15 mouse cellular contexts compared by ENCODE assay signal in genomic region chr2:160882436-160882835, GRCm38 (mm10). TPM values are rescaled to one million over a fixed set of nuclear protein-coding genes. Genes with fewer than 3 reads are reported as not detected.
DNase-seq lines count a peak whose midpoint lies in the region; TF ChIP-seq lines count a peak whose summit lies in the region.
"Had no signal": no experiment of that assay in that cellular context is flagged by ENCODE, and none has a peak within 500 bp of the region (broad histone marks: within the 10 kb centered on the region; RNA-seq: fewer than 3 reads in every experiment).

No protein-coding gene starts in this region.

- H3K4me2 ChIP-seq in myocyte (ENCODE audit: low read depth), result peak overlapping the region; percentile 74
- H3K4me2 ChIP-seq: heart, embryonic 12.5 days; midbrain, embryonic 15.5 days had no signal

- intact Hi-C loops in gastrocnemius, postnatal 14 days (cut with DNase I; ENCODE audit: low total_unique reads), result no loop called here

- DNase-seq in gastrocnemius, postnatal 14 days, result peak; percentile 56
- DNase-seq in gastrocnemius, postnatal 4 days (ENCODE audit: low spot score in 2 of 2), result no peak
- DNase-seq in lung, postnatal 10 days, result peak; percentile 21
- DNase-seq in lung, postnatal 4 days, result no peak
- DNase-seq in adrenal gland, postnatal 14 days, result peak; percentile 77
- no peak for DNase-seq in MN1 (ENCODE audit: low spot score)
- DNase-seq: kidney, postnatal 14 days; lung, postnatal 14 days; right cerebral cortex, adult 18-20 months had no signal

- H3K79me2 ChIP-seq in myocyte (ENCODE audit: control insufficient read depth, insufficient read depth), result no peaks in the 10 kb centered on the region

- H3K4me3 ChIP-seq in myocyte, result no peak overlapping the region
- H3K4me3 ChIP-seq: heart, embryonic 12.5 days; midbrain, embryonic 15.5 days had no signal

- no peaks in the 10 kb centered on the region for H3K27me3 ChIP-seq in myocyte (ENCODE audit: control insufficient read depth, insufficient read depth, insufficient read length)
- H3K27me3 ChIP-seq: heart, embryonic 12.5 days had no signal

- no peak overlapping the region for H3ac ChIP-seq in myocyte (ENCODE audit: control insufficient read depth, insufficient read length)

- no peaks in the 10 kb centered on the region for H3K36me3 ChIP-seq in myocyte (ENCODE audit: control insufficient read depth, insufficient read depth)
- H3K36me3 ChIP-seq: heart, embryonic 12.5 days; midbrain, embryonic 15.5 days had no signal

- no peak for TF ChIP-seq POLR2A in myocyte (IDR thresholded peaks at IDR 0.05; ENCODE audit: insufficient read length, low read depth)

TF ChIP-seq in myocyte, 11 proteins besides CTCF, POLR2A, EP300 and RAD21:
- TF ChIP-seq MYOG (IDR thresholded peaks at IDR 0.05; ENCODE audit: control insufficient read depth in 1 of 3, insufficient read depth in 1 of 3, insufficient read length in 2 of 3, low read depth in 2 of 3) (no peak), USF1 (IDR thresholded peaks at IDR 0.05; ENCODE audit: low read depth) (no peak), POLR2AphosphoS2 (IDR thresholded peaks at IDR 0.05; ENCODE audit: insufficient read length, low read depth) (no peak), SRF (IDR thresholded peaks at IDR 0.05; ENCODE audit: control insufficient read depth, insufficient read length, low read depth) (no peak), MAX (IDR thresholded peaks at IDR 0.05; ENCODE audit: low read depth) (no peak), TCF12 (IDR thresholded peaks at IDR 0.05; ENCODE audit: insufficient read depth, poor library complexity, severe bottlenecking) (no peak), CEBPB (IDR thresholded peaks at IDR 0.05; ENCODE audit: insufficient read depth, poor library complexity, severe bottlenecking) (no peak), REST (IDR thresholded peaks at IDR 0.05; ENCODE audit: insufficient read depth, insufficient read length) (no peak), MYOD1 (IDR thresholded peaks at IDR 0.05; ENCODE audit: control insufficient read depth in 1 of 3, insufficient read length in 2 of 3, low read depth in 2 of 3) (no peak), E2F4 (IDR thresholded peaks at IDR 0.05; ENCODE audit: insufficient read depth) (no peak), TCF3 (IDR thresholded peaks at IDR 0.05; ENCODE audit: insufficient read length, low read depth) (no peak)

RNA-seq across cellular contexts. Expression of gene Lpin3, which starts 2.0 kb away (rescaled TPM):
- 10 to 100 TPM in 1 of 2 experiments, 1 to 10 TPM in 1; 8.2 to 10.1 TPM for total RNA-seq in gastrocnemius, postnatal 14 days (2021)
- 1 to 10 TPM; 5.5 to 7.5 TPM for total RNA-seq in gastrocnemius, postnatal 4 days (2021)
- total RNA-seq in adrenal gland, postnatal 14 days (2021), result 36.2 and 42.1 TPM in 2 replicates
- polyA plus RNA-seq in myocyte (2012; fragmentation: generic; extraction: Trizol), result 10.5 TPM
- total RNA-seq: hematopoietic stem cell, adult 5-6 weeks had no signal

RNA-seq across cellular contexts. Expression of gene Zhx3, which starts 9.6 kb away (rescaled TPM):
- 10 to 100 TPM; 43.4 to 44.8 TPM for total RNA-seq in gastrocnemius, postnatal 14 days (2021)
- 10 to 100 TPM; 38.3 to 55.9 TPM for total RNA-seq in gastrocnemius, postnatal 4 days (2021)
- 87.8 and 103 TPM in 2 replicates for total RNA-seq in adrenal gland, postnatal 14 days (2021)
- 6.1 TPM for polyA plus RNA-seq in myocyte (2012; fragmentation: generic; extraction: Trizol)

RNA-seq across cellular contexts. Expression of gene Emilin3, which starts 29.7 kb away (rescaled TPM):
- total RNA-seq in gastrocnemius, postnatal 14 days (2021), result 1 to 10 TPM; 2.1 to 3.8 TPM
- total RNA-seq in gastrocnemius, postnatal 4 days (2021), result 10 to 100 TPM; 15.4 to 17.5 TPM
- total RNA-seq in adrenal gland, postnatal 14 days (2021), result 0.15 and 0.23 TPM in 2 replicates
- polyA plus RNA-seq in myocyte (2012; fragmentation: generic; extraction: Trizol), result not detected
- total RNA-seq: hematopoietic stem cell, adult 5-6 weeks had no signal
- polyA plus RNA-seq: activated CD4-positive, CD25-positive, alpha-beta regulatory T cell, adult 4 months; spleen, adult 2 months had no signal

Comparison
In these comparisons a context has a peak if more than half of its experiments do, and no peak if none do; other contexts are left out.
1. DNase-seq: peak in gastrocnemius, postnatal 14 days (single experiment), lung, postnatal 10 days (single experiment) and adrenal gland, postnatal 14 days (single experiment); none in gastrocnemius, postnatal 4 days (0 of 2), lung, postnatal 4 days (0 of 2) and MN1 (single experiment).